Mouse (Mus musculus) left cerebral cortex, postnatal 14 days (tissue): Measurements from ENCODE around the gene Gatd1. TPM values are rescaled to one million over a fixed set of nuclear protein-coding genes. Genes with fewer than 3 reads are reported as not detected.
"Not testable (repeated sequence)": the region's sequence is repeated elsewhere in the genome, so short reads cannot be mapped to it uniquely, and the experiment has no call there.

ENCODE experiments used
- DNase-seq, 2 experiments: peaks; one replicate each; pipeline ENCODE4 v3.0.0; 2021 to 2022; ENCODE audit warnings: low spot score in 2 of 2, mixed read lengths in 1 of 2
- intact Hi-C: fragments of 180-260 bp; cut with DNase I; formaldehyde crosslinking; loops from one replicate; pipeline ENCODE4 v1.15.1; 2025
- total RNA-seq, 2 experiments: library from RNA; stranded (reverse); gene quantifications; 2 replicates each; pipeline ENCODE4 v1.2.3; 2021

The Gatd1 gene
- total RNA-seq, 2 experiments from 2014 or later: 36.0 to 42.6 TPM

GRCm38 (mm10) chr7:141431434-141432185, 17.7 kb upstream of the Gatd1 start:
- no peak for DNase-seq
- intact Hi-C loops: no loop called here

- DNase-seq: no peak
- intact Hi-C loops: no loop called here
These were observed 16.8 kb upstream of the Gatd1 start for GRCm38 (mm10) chr7:141430585-141431240.

GRCm38 (mm10) chr7:141429840-141430584, 16.1 kb upstream of the Gatd1 start:
- DNase-seq: no peak
- intact Hi-C loops: no loop called here

GRCm38 (mm10) chr7:141429310-141429709, 15.4 kb upstream of the Gatd1 start, which contains the start of gene Cend1:
TSS of gene Cend1 (minus strand) at chr7:141429491.
- peak; percentile 89 to 90 for DNase-seq
- intact Hi-C loops: no loop called here

GRCm38 (mm10) chr7:141428701-141429100, 14.8 kb upstream of the Gatd1 start:
- intact Hi-C loops: no loop called here
- no peak for DNase-seq

- intact Hi-C loops: no loop called here
- no peak for DNase-seq
These were observed 13.2 kb upstream of the Gatd1 start for GRCm38 (mm10) chr7:141426948-141427730.

GRCm38 (mm10) chr7:141423811-141424210, 9.9 kb upstream of the Gatd1 start:
- intact Hi-C loops: no loop called here
- DNase-seq: no peak

- intact Hi-C loops: no loop called here
- no peak for DNase-seq
These were observed 6.2 kb upstream of the Gatd1 start for GRCm38 (mm10) chr7:141420030-141420702.

GRCm38 (mm10) chr7:141418970-141419369, 5.0 kb upstream of the Gatd1 start:
- intact Hi-C loops: no loop called here

GRCm38 (mm10) chr7:141417731-141418681, 4.1 kb upstream of the Gatd1 start:
- intact Hi-C loops: no loop called here
- no peak for DNase-seq

More at GRCm38 (mm10) chr7:141418970-141419369, 5.0 kb upstream of the Gatd1 start:
- peak in 1 of 2 experiments; percentile 66 for DNase-seq

- intact Hi-C loops: no loop called here
- DNase-seq: no peak
These were observed 2.4 kb upstream of the Gatd1 start for GRCm38 (mm10) chr7:141416144-141416841.

GRCm38 (mm10) chr7:141413331-141413730, 605 bp downstream of the Gatd1 start:
- intact Hi-C loops: no loop called here

GRCm38 (mm10) chr7:141411667-141412066, 2.3 kb downstream of the Gatd1 start:
- intact Hi-C loops: no loop called here
- DNase-seq: no peak

More at GRCm38 (mm10) chr7:141413331-141413730, 605 bp downstream of the Gatd1 start:
- DNase-seq: no peak

GRCm38 (mm10) chr7:141410631-141411030, 3.3 kb downstream of the Gatd1 start:
- no peak for DNase-seq
- intact Hi-C loops: no loop called here

GRCm38 (mm10) chr7:141408833-141409232, 5.1 kb downstream of the Gatd1 start:
- DNase-seq: peak; percentile 89 to 90
- intact Hi-C loops: loop anchor here (2.0 kb wide), 1 partner anchor 116 kb away; no protein-coding TSS in a partner anchor

- not testable (repeated sequence) for DNase-seq
- intact Hi-C loops: loop anchor here (2.0 kb wide), 1 partner anchor 117 kb away; no protein-coding TSS in a partner anchor
These were observed 6.3 kb downstream of the Gatd1 start for GRCm38 (mm10) chr7:141407670-141408069.

GRCm38 (mm10) chr7:141405466-141405865, 8.5 kb downstream of the Gatd1 start:
- intact Hi-C loops: no loop called here

More at GRCm38 (mm10) chr7:141405466-141405865, 8.5 kb downstream of the Gatd1 start:
- no peak for DNase-seq
